Comparison of ENCODE assay signal across 8 mouse cellular contexts in the genomic region with DNA sequence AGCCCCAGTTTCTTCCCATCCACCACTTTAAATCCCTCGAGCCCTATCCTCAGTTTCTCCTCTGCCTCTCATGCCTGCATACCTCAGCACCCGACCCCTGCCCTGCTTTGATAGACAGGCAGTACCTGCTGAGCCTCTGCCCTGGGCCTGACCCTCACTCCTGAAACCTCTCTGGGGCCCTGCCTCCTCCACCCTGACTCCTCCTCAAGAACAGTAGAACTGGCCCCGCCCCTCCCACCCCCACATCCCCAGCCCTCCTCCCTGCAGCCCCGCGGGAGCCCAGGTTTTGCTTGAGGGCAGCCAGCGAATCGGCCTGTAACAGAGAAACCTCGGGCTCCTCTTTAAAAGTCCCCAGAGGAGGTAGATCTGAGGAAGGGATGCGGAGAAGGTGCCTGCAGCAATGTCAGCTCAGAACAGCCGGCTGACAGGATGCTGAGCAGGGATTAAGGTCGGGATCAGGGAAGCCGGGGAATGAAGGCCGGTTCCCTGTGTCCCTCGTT. TPM values are rescaled to one million over a fixed set of nuclear protein-coding genes. Genes with fewer than 3 reads are reported as not detected.
A peak's percentile ranks its signal among the peaks of the same experiment; 100 is the strongest.
DNase-seq lines count a peak whose midpoint lies in the region; ATAC-seq and TF ChIP-seq lines count a peak whose summit lies in the region.

No protein-coding gene starts in this region.

- 5% methylated on average over 14 of the region's 14 CpGs for WGBS in heart, embryonic 11.5 days (ENCODE audit: insufficient replicate concordance)
- WGBS in limb, embryonic 14.5 days, result 7% methylated on average over 14 of the region's 14 CpGs
- WGBS in neural tube, embryonic 11.5 days, result 2% methylated on average over 14 of the region's 14 CpGs

- peak overlapping the region; percentile 62 for H3K9ac ChIP-seq in heart, embryonic 11.5 days (ENCODE audit: low read depth, low read length)
- H3K9ac ChIP-seq in limb, embryonic 14.5 days (ENCODE audit: low read depth, low read length, severe bottlenecking), result peak overlapping the region; percentile 12; the same call in 1 of the 2 replicates
- no peak overlapping the region for H3K9ac ChIP-seq in neural tube, embryonic 11.5 days (ENCODE audit: low read length)

- H3K4me2 ChIP-seq in heart, embryonic 11.5 days, result peak overlapping the region; percentile 56
- peak overlapping the region; percentile 29 for H3K4me2 ChIP-seq in limb, embryonic 14.5 days (replicated peaks; ENCODE audit: low read depth, low read length, severe bottlenecking)
- H3K4me2 ChIP-seq in neural tube, embryonic 11.5 days (ENCODE audit: low read depth), result peak overlapping the region; percentile 29

- no peaks in the 10 kb centered on the region for H3K9me3 ChIP-seq in heart, embryonic 11.5 days (replicated peaks; ENCODE audit: control insufficient read depth, low read length)
- H3K9me3 ChIP-seq in limb, embryonic 14.5 days (ENCODE audit: control insufficient read depth, low read length), result no peaks in the 10 kb centered on the region
- H3K9me3 ChIP-seq in neural tube, embryonic 11.5 days (ENCODE audit: control insufficient read depth, low read length), result no peaks in the 10 kb centered on the region; the same call in 1 of the 2 replicates

- peaks cover 9% of the 10 kb centered on the region for H3K4me1 ChIP-seq in heart, embryonic 11.5 days (ENCODE audit: control insufficient read depth, insufficient read depth, low read length)
- peaks cover 16% of the 10 kb centered on the region for H3K4me1 ChIP-seq in limb, embryonic 14.5 days (ENCODE audit: control insufficient read depth, insufficient read depth, low read length)
- H3K4me1 ChIP-seq in neural tube, embryonic 11.5 days (ENCODE audit: control insufficient read depth, insufficient read depth, low read length), result peaks cover 16% of the 10 kb centered on the region

- TF ChIP-seq POLR2A in limb, embryonic 14.5 days (IDR thresholded peaks at IDR 0.05; ENCODE audit: borderline replicate concordance, extremely low read depth, insufficient read depth, insufficient read length), result no peak

- H3K4me3 ChIP-seq in heart, embryonic 11.5 days (ENCODE audit: low read depth, low read length), result peak overlapping the region; percentile 14; the same call in 1 of the 2 replicates
- no peak overlapping the region for H3K4me3 ChIP-seq in limb, embryonic 14.5 days (replicated peaks; ENCODE audit: low read length)
- no peak overlapping the region for H3K4me3 ChIP-seq in neural tube, embryonic 11.5 days (ENCODE audit: low read depth, low read length)

- H3K36me3 ChIP-seq in heart, embryonic 11.5 days (ENCODE audit: control insufficient read depth, insufficient read depth, low read length), result no peaks in the 10 kb centered on the region
- no peaks in the 10 kb centered on the region for H3K36me3 ChIP-seq in limb, embryonic 14.5 days (ENCODE audit: control insufficient read depth, insufficient read depth, low read length)
- H3K36me3 ChIP-seq in neural tube, embryonic 11.5 days (ENCODE audit: control insufficient read depth, insufficient read depth, low read length), result no peaks in the 10 kb centered on the region

- peaks cover 2% of the 10 kb centered on the region; the same call in 1 of the 2 replicates for H3K27me3 ChIP-seq in heart, embryonic 11.5 days (ENCODE audit: control insufficient read depth, insufficient read depth, low read length)
- no peaks in the 10 kb centered on the region for H3K27me3 ChIP-seq in limb, embryonic 14.5 days (ENCODE audit: control insufficient read depth, insufficient read depth, low read length)
- H3K27me3 ChIP-seq in neural tube, embryonic 11.5 days (ENCODE audit: control insufficient read depth, insufficient read depth, low read length), result no peaks in the 10 kb centered on the region

- H3K27ac ChIP-seq in heart, embryonic 11.5 days (ENCODE audit: low read depth, low read length), result no peak overlapping the region
- no peak overlapping the region for H3K27ac ChIP-seq in limb, embryonic 14.5 days (replicated peaks; ENCODE audit: low read depth, low read length)
- peak overlapping the region; percentile 17; the same call in 1 of the 2 replicates for H3K27ac ChIP-seq in neural tube, embryonic 11.5 days (ENCODE audit: low read depth, low read length)

- DNase-seq in heart, adult 11 months, result no peak
- peak; percentile 65 for DNase-seq in embryo, embryonic 10 days (ENCODE audit: low spot score)
- no peak for DNase-seq in limb, embryonic 14.5 days (ENCODE audit: low spot score)
- DNase-seq in neural tube, embryonic 11.5 days (ENCODE audit: low spot score), result peak; percentile 55
- DNase-seq in ovary, postnatal 36 days (ENCODE audit: low spot score), result no peak
- no peak for DNase-seq in adrenal gland, postnatal 25 days
- DNase-seq in layer of hippocampus, postnatal 10 days (ENCODE audit: low spot score in 2 of 2), result no peak

- peak; percentile 56; the same call in 1 of the 2 replicates for ATAC-seq in heart, embryonic 11.5 days (replicated peaks; ENCODE audit: insufficient number of reproducible peaks, low FRiP score, low TSS enrichment)
- no peak for ATAC-seq in limb, embryonic 14.5 days (ENCODE audit: low FRiP score, low read depth)
- ATAC-seq in neural tube, embryonic 11.5 days (ENCODE audit: insufficient read depth, low FRiP score, low TSS enrichment), result peak; percentile 53; the same call in 1 of the 2 replicates

RNA-seq across cellular contexts. Expression of gene Foxp4, which starts 22.5 kb away (rescaled TPM):
- 15.6 and 21.1 TPM in 2 replicates for polyA plus RNA-seq in heart, embryonic 11.5 days (2014; fragmentation: Nextera tagmentation; extraction: Ambion mirVana)
- 104 and 165 TPM in 2 replicates for polyA plus RNA-seq in limb, embryonic 14.5 days (2012; rRNA removed)
- 38.6 and 46.0 TPM in 2 replicates for polyA plus RNA-seq in limb, embryonic 14.5 days (2014; fragmentation: Nextera tagmentation; extraction: Ambion mirVana)
- polyA plus RNA-seq in neural tube, embryonic 11.5 days (2014; fragmentation: Nextera tagmentation; extraction: Ambion mirVana), result 34.5 and 35.8 TPM in 2 replicates
- total RNA-seq in adrenal gland, postnatal 25 days (2021), result 25.1 and 33.4 TPM in 2 replicates
- 10 to 100 TPM; 51.1 to 57.6 TPM for total RNA-seq in layer of hippocampus, postnatal 10 days (2021)

Comparison
In these comparisons a context has a peak if more than half of its experiments do, and no peak if none do; other contexts are left out.
1. DNase-seq: peak in embryo, embryonic 10 days (single experiment) and neural tube, embryonic 11.5 days (single experiment); none in heart, adult 11 months (single experiment), limb, embryonic 14.5 days (single experiment), ovary, postnatal 36 days (single experiment), adrenal gland, postnatal 25 days (single experiment) and layer of hippocampus, postnatal 10 days (0 of 2).
2. Peak in every context shown above with its lines, with median percentiles within 50 percentile points of each other: H3K4me2 ChIP-seq.